ENCODE assay signal across 28 mouse cellular contexts in genomic region chr9:30194866-30195265, GRCm38 (mm10).
DNase-seq lines count a peak whose midpoint lies in the region; ATAC-seq and TF ChIP-seq lines count a peak whose summit lies in the region.
"Had no signal": no experiment of that assay in that cellular context is flagged by ENCODE, and none has a peak within 500 bp of the region (broad histone marks: within the 10 kb centered on the region; RNA-seq: fewer than 3 reads in every experiment).

No protein-coding gene starts in this region.

- H3K9ac ChIP-seq in heart, embryonic 12.5 days: no peak overlapping the region
- no peak overlapping the region for H3K9ac ChIP-seq in kidney, embryonic 16.5 days (replicated peaks; ENCODE audit: low read length)
- H3K9ac ChIP-seq: embryonic facial prominence, embryonic 13.5 days; embryonic facial prominence, embryonic 15.5 days; forebrain, embryonic 12.5 days had no signal

- no peaks in the 10 kb centered on the region for H3K36me3 ChIP-seq in heart, embryonic 12.5 days
- no peaks in the 10 kb centered on the region for H3K36me3 ChIP-seq in kidney, embryonic 16.5 days (ENCODE audit: insufficient read depth, low read length)
- H3K36me3 ChIP-seq in kidney, adult 2 months (ENCODE audit: control insufficient read depth, insufficient read depth, low read length): no peaks in the 10 kb centered on the region
- H3K36me3 ChIP-seq: embryonic facial prominence, embryonic 13.5 days; embryonic facial prominence, embryonic 15.5 days; forebrain, embryonic 10.5 days; forebrain, embryonic 12.5 days; G1E had no signal

- no peak for TF ChIP-seq CTCF in kidney, adult 2 months (conservative IDR thresholded peaks at IDR 0.05; ENCODE audit: insufficient read depth, insufficient read length, low read depth, low read length)

- no peak for TF ChIP-seq POLR2A in kidney, adult 2 months (IDR thresholded peaks at IDR 0.05; ENCODE audit: low read depth, low read length)

- H3K9me3 ChIP-seq in heart, embryonic 12.5 days (replicated peaks): no peaks in the 10 kb centered on the region
- H3K9me3 ChIP-seq in kidney, embryonic 16.5 days (ENCODE audit: low read length): no peaks in the 10 kb centered on the region
- H3K9me3 ChIP-seq: embryonic facial prominence, embryonic 13.5 days; embryonic facial prominence, embryonic 15.5 days; forebrain, embryonic 10.5 days; forebrain, embryonic 12.5 days had no signal

- H3K4me2 ChIP-seq in heart, embryonic 12.5 days: no peak overlapping the region
- H3K4me2 ChIP-seq in kidney, embryonic 16.5 days (replicated peaks; ENCODE audit: low read depth, low read length): no peak overlapping the region
- H3K4me2 ChIP-seq: embryonic facial prominence, embryonic 13.5 days; embryonic facial prominence, embryonic 15.5 days; forebrain, embryonic 12.5 days had no signal

- ATAC-seq in heart, embryonic 12.5 days (ENCODE audit: insufficient number of reproducible peaks, low FRiP score): no peak
- ATAC-seq in kidney, embryonic 16.5 days (ENCODE audit: low FRiP score, low TSS enrichment): peak; percentile 46; the same call in 1 of the 2 replicates
- ATAC-seq: CD4-positive, CD25-positive, alpha-beta regulatory T cell, adult 4 months; forebrain, embryonic 14.5 days; forebrain, embryonic 16.5 days had no signal

- 82% methylated on average over 3 of the region's 3 CpGs for WGBS in heart, embryonic 12.5 days
- WGBS in kidney, embryonic 16.5 days: 41% methylated on average over 3 of the region's 3 CpGs
- 53% methylated on average over 3 of the region's 3 CpGs for WGBS in kidney, adult 2 months

- no peaks in the 10 kb centered on the region for H3K27me3 ChIP-seq in heart, embryonic 12.5 days (replicated peaks)
- H3K27me3 ChIP-seq in kidney, embryonic 16.5 days (ENCODE audit: insufficient read depth, low read length): no peaks in the 10 kb centered on the region
- no peaks in the 10 kb centered on the region for H3K27me3 ChIP-seq in kidney, adult 2 months (replicated peaks; ENCODE audit: control insufficient read depth, insufficient read depth, low read length)
- H3K27me3 ChIP-seq: CH12.LX; embryonic facial prominence, embryonic 13.5 days; embryonic facial prominence, embryonic 15.5 days; forebrain, embryonic 12.5 days had no signal

- no peaks in the 10 kb centered on the region for H3K4me1 ChIP-seq in heart, embryonic 12.5 days (replicated peaks)
- H3K4me1 ChIP-seq in kidney, embryonic 16.5 days (ENCODE audit: insufficient read depth, low read length): no peaks in the 10 kb centered on the region
- H3K4me1 ChIP-seq in kidney, adult 2 months (ENCODE audit: control insufficient read depth, insufficient read depth, low read length): no peaks in the 10 kb centered on the region
- H3K4me1 ChIP-seq: embryonic facial prominence, embryonic 13.5 days; embryonic facial prominence, embryonic 15.5 days; forebrain, embryonic 10.5 days; forebrain, embryonic 12.5 days had no signal

- no peak overlapping the region for H3K27ac ChIP-seq in heart, embryonic 12.5 days (ENCODE audit: poor library complexity, severe bottlenecking)
- no peak overlapping the region for H3K27ac ChIP-seq in kidney, embryonic 16.5 days (ENCODE audit: low read length)
- no peak overlapping the region for H3K27ac ChIP-seq in kidney, adult 2 months (ENCODE audit: insufficient read depth, low read depth, low read length)
- H3K27ac ChIP-seq: embryonic facial prominence, embryonic 13.5 days; embryonic facial prominence, embryonic 15.5 days; forebrain, embryonic 10.5 days; forebrain, embryonic 12.5 days had no signal

- DNase-seq in heart, adult 11 months: peak; percentile 59
- DNase-seq in kidney, adult 2 months: no peak
- DNase-seq in right cerebral cortex, adult 18-20 months: peak; percentile 18
- DNase-seq in right cerebral cortex, postnatal 10 days (ENCODE audit: low spot score in 2 of 2): no peak
- DNase-seq in adipocyte (ENCODE audit: low spot score): no peak
- DNase-seq: adrenal gland, adult 8-10 months; adrenal gland, postnatal 14 days; adrenal gland, postnatal 36 days; B cell, adult 2 months; cerebellum, adult 11 months; cerebellum, adult 18-20 months; cerebellum, adult 8-10 months; cerebellum, adult 9-11 months; cerebellum, postnatal 14 days; cerebellum, postnatal 36 days; embryo, embryonic 11 days had no signal

- no peak overlapping the region for H3K4me3 ChIP-seq in heart, embryonic 12.5 days
- H3K4me3 ChIP-seq in kidney, embryonic 16.5 days (ENCODE audit: low read length): no peak overlapping the region
- H3K4me3 ChIP-seq in kidney, adult 2 months (ENCODE audit: insufficient read depth, low read depth, low read length): no peak overlapping the region
- H3K4me3 ChIP-seq: embryonic facial prominence, embryonic 13.5 days; embryonic facial prominence, embryonic 15.5 days; erythroblast, embryonic 14.5 days; forebrain, embryonic 10.5 days; forebrain, embryonic 12.5 days had no signal

Comparison
In these comparisons a context has a peak if more than half of its experiments do, and no peak if none do; other contexts are left out.
1. DNase-seq: peak in heart, adult 11 months (single experiment) and right cerebral cortex, adult 18-20 months (single experiment); none in kidney, adult 2 months (single experiment), right cerebral cortex, postnatal 10 days (0 of 2) and adipocyte (single experiment).